Mouse (Mus musculus) lung, adult 10 weeks (tissue): ENCODE data around the gene F930015N05Rik. TPM values are rescaled to one million over a fixed set of nuclear protein-coding genes. Genes with fewer than 3 reads are reported as not detected.

Experiments
- polyA plus RNA-seq: library from polyadenylated mRNA; stranded (reverse); fragments of 350-450 nt; fragmentation: Illumina TruSeq; extraction: RNeasy Lipid Tissue Mini Kit (QIAGEN cat#74804); gene quantifications from one replicate; pipeline ENCODE4 v1.2.3, GENCODE M21; 2014; ENCODE audit warnings: low read depth, low replicate concordance; ENCODE audit not compliant: insufficient read depth

F930015N05Rik gene
- polyA plus RNA-seq, result not detected

GRCm38 (mm10) chr11:64436412-64436727 lies at the start of gene F930015N05Rik:
F930015N05Rik (minus strand) TSS chr11:64436653.

GRCm38 (mm10) chr11:64434611-64435545 lies 1.6 kb downstream of the F930015N05Rik start, which contains the start of gene Hs3st3a1:
Hs3st3a1 (plus strand) TSS chr11:64435332.

Other genes starting within 250 kb of the F930015N05Rik start
- gene Hs3st3a1, start 1.3 kb downstream of the F930015N05Rik start, polyA plus RNA-seq, result 0.94 TPM